Mouse (Mus musculus) forebrain, embryonic 13.5 days (tissue): ENCODE results near the gene Bdkrb2. TPM values are rescaled to one million over a fixed set of nuclear protein-coding genes. Genes with fewer than 3 reads are reported as not detected.

Source experiments
- ATAC-seq: fragments of 200-750 bp; cut with Nextera tagmentation; 2 replicates; pipeline ENCODE4 v1.8.0; 2017
- H3K27ac ChIP-seq: fragments of 300-500 bp; sonication (generic); 2 replicates; pipeline ENCODE4 v1.5.1; 2015; ENCODE audit warnings: inconsistent platforms, mild to moderate bottlenecking, moderate library complexity
- H3K27me3 ChIP-seq: fragments of 300-500 bp; sonication (generic); 2 replicates; pipeline ENCODE4 v1.6.1; 2015; ENCODE audit warnings: mild to moderate bottlenecking, inconsistent platforms
- H3K36me3 ChIP-seq: fragments of 300-500 bp; sonication (generic); 2 replicates; pipeline ENCODE4 v1.6.1; 2015; ENCODE audit warnings: mild to moderate bottlenecking, inconsistent platforms; ENCODE audit not compliant: poor library complexity, severe bottlenecking
- H3K4me1 ChIP-seq: fragments of 300-500 bp; sonication (generic); 2 replicates; pipeline ENCODE4 v1.6.1; 2015; ENCODE audit warnings: inconsistent platforms
- H3K4me2 ChIP-seq: fragments of 300-500 bp; sonication (generic); 2 replicates; pipeline ENCODE4 v1.6.1; 2015; ENCODE audit warnings: inconsistent platforms, mild to moderate bottlenecking, moderate library complexity
- H3K4me3 ChIP-seq: fragments of 300-500 bp; sonication (generic); 2 replicates; pipeline ENCODE4 v1.5.1; 2015; ENCODE audit warnings: mild to moderate bottlenecking, inconsistent platforms
- H3K9ac ChIP-seq: fragments of 300-500 bp; sonication (generic); 2 replicates; pipeline ENCODE4 v1.6.1; 2015; ENCODE audit warnings: mild to moderate bottlenecking, inconsistent platforms
- H3K9me3 ChIP-seq: fragments of 300-500 bp; sonication (generic); replicated peaks from 2 replicates; pipeline ENCODE4 v1.6.1; 2016; ENCODE audit warnings: inconsistent platforms
- WGBS: fragments of 180-500 bp; shearing (Covaris S2); methylation state at CpG from one replicate; pipeline ENCODE4 v1.1.7; 2015; 5-methylcytosine and 5-hydroxymethylcytosine counted together
- polyA plus RNA-seq: library from polyadenylated mRNA; unstranded; fragments of >200 nt; fragmentation: Nextera tagmentation; extraction: Ambion mirVana; gene quantifications from 2 replicates; pipeline ENCODE4 v1.2.1, GENCODE M21; 2015

The Bdkrb2 gene
- polyA plus RNA-seq, 1 experiment from 2014 or later, result 0.21 TPM

- H3K9ac ChIP-seq, result no peak overlapping the region
- no peaks in the 10 kb centered on the region for H3K36me3 ChIP-seq
- no peak for ATAC-seq
- WGBS, result 61% methylated on average over 5 of the region's 5 CpGs
- H3K4me3 ChIP-seq, result no peak overlapping the region
- no peaks in the 10 kb centered on the region for H3K27me3 ChIP-seq
- no peaks in the 10 kb centered on the region for H3K9me3 ChIP-seq
- peaks cover 7% of the 10 kb centered on the region for H3K4me1 ChIP-seq
- H3K27ac ChIP-seq, result no peak overlapping the region
- no peak overlapping the region for H3K4me2 ChIP-seq
Observed at GRCm38 (mm10) chr12:105599098-105599497, 36.1 kb downstream of the Bdkrb2 start.

GRCm38 (mm10) chr12:105601586-105601985 lies 38.6 kb downstream of the Bdkrb2 start:
- Histone ChIP-seq H3K4me1 (peaks cover 7% of the 10 kb centered on the region), H3K4me2 (no peak overlapping the region), H3K9me3 (no peaks in the 10 kb centered on the region), H3K4me3 (no peak overlapping the region), H3K9ac (no peak overlapping the region), H3K27ac (no peak overlapping the region; the same call in 1 of the 2 replicates), H3K36me3 (no peaks in the 10 kb centered on the region), H3K27me3 (no peaks in the 10 kb centered on the region)
- 40% methylated on average over 6 of the region's 6 CpGs for WGBS
- no peak for ATAC-seq

DNA sequence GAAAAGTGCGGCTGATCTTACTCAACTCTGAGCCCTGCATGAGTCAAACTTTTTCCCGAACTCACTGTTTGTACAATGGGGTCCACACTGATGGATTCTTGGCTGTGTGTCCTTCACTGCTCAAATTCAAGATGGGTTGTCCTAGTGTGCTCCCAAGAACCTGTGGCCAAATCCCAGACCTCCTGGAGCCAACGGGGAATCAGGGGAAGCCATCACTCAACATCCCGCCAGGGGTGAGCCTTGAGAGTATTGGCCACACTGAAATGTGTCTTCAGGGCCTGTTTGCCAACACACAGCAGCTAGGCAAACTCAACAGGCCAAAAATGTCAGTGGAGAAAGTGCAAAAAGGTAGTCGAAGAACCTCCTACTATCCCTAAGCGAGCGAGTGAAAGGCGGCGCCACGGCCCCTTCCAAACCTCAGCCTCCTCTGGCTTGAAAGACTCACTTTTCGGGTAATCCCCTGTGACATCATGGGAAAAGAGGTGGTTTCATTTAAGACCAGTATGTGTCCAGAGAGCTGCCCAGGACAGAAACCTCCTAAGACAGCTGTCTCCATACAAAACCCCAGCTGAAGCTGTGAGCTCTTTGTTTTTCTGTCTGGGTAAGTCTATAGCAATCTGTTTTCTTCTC lies 39.7 kb downstream of the Bdkrb2 start, which contains the start of gene Bdkrb1:
TSS of gene Bdkrb1 (plus strand) at position 505 of the 630 bp plus-strand sequence.
- Histone ChIP-seq H3K27me3 (no peaks in the 10 kb centered on the region), H3K36me3 (no peaks in the 10 kb centered on the region)
- WGBS, result 79% methylated on average over 11 of the region's 11 CpGs

GRCm38 (mm10) chr12:105603904-105604303 lies 40.9 kb downstream of the Bdkrb2 start:
- ATAC-seq, result no peak
- no peak overlapping the region for H3K27ac ChIP-seq
- no peaks in the 10 kb centered on the region for H3K9me3 ChIP-seq
- H3K36me3 ChIP-seq, result no peaks in the 10 kb centered on the region
- no peak overlapping the region for H3K4me2 ChIP-seq
- 95% methylated on average over 11 of the region's 11 CpGs for WGBS
- H3K4me3 ChIP-seq, result no peak overlapping the region
- H3K27me3 ChIP-seq, result no peaks in the 10 kb centered on the region
- no peak overlapping the region for H3K9ac ChIP-seq
- peaks cover 7% of the 10 kb centered on the region for H3K4me1 ChIP-seq

More for the DNA sequence above, 39.7 kb downstream of the Bdkrb2 start, which contains the start of gene Bdkrb1:
- ATAC-seq, result no peak
- Histone ChIP-seq H3K4me3 (no peak within 1 kb of the TSS), H3K9ac (no peak within 1 kb of the TSS), H3K27ac (no peak within 1 kb of the TSS; the same call in 1 of the 2 replicates), H3K4me2 (no peak within 1 kb of the TSS), H3K4me1 (peaks cover 7% of the 10 kb centered on the region), H3K9me3 (no peaks in the 10 kb centered on the region)

DNA sequence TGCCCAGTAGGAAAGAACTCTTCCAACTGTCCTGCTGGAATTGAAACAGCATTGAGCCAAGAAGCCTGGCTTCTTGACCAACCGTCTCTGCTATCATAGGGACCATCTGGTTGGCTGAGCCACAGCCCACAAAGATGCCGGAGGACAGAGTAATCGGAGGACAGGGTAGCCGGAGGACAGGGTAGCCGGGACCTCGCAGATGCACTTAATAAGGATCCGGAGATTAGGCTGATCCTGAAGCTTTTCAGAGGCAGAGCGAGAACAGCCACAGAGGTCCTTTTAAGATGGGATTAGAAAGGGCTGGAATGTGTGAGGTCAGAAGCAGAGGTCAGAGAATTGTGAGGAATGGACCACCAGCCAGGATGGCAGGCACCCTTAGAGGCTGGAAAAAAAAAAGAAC lies 42.2 kb downstream of the Bdkrb2 start:
- peaks cover 7% of the 10 kb centered on the region for H3K4me1 ChIP-seq
- H3K27ac ChIP-seq, result no peak overlapping the region
- no peaks in the 10 kb centered on the region for H3K9me3 ChIP-seq
- H3K9ac ChIP-seq, result no peak overlapping the region
- no peaks in the 10 kb centered on the region for H3K36me3 ChIP-seq
- WGBS, result 6% methylated on average over 8 of the region's 8 CpGs
- H3K4me3 ChIP-seq, result no peak overlapping the region
- H3K4me2 ChIP-seq, result no peak overlapping the region
- H3K27me3 ChIP-seq, result no peaks in the 10 kb centered on the region
- no peak for ATAC-seq

- no peaks in the 10 kb centered on the region for H3K27me3 ChIP-seq
- WGBS, result 83% methylated on average over 4 of the region's 4 CpGs
- H3K4me2 ChIP-seq, result no peak overlapping the region
- no peaks in the 10 kb centered on the region for H3K36me3 ChIP-seq
- no peak overlapping the region for H3K9ac ChIP-seq
- H3K27ac ChIP-seq, result no peak overlapping the region
- no peaks in the 10 kb centered on the region for H3K9me3 ChIP-seq
- no peak for ATAC-seq
- H3K4me1 ChIP-seq, result no peaks in the 10 kb centered on the region
- no peak overlapping the region for H3K4me3 ChIP-seq
Observed at GRCm38 (mm10) chr12:105606881-105607280, 43.9 kb downstream of the Bdkrb2 start.

GRCm38 (mm10) chr12:105611045-105611444 lies 48.0 kb downstream of the Bdkrb2 start:
- no peaks in the 10 kb centered on the region for H3K27me3 ChIP-seq
- 93% methylated on average over 2 of the region's 2 CpGs for WGBS
- H3K9ac ChIP-seq, result no peak overlapping the region
- no peaks in the 10 kb centered on the region for H3K9me3 ChIP-seq
- H3K4me1 ChIP-seq, result no peaks in the 10 kb centered on the region
- H3K36me3 ChIP-seq, result peaks cover 12% of the 10 kb centered on the region
- ATAC-seq, result no peak
- no peak overlapping the region for H3K4me2 ChIP-seq
- no peak overlapping the region for H3K4me3 ChIP-seq
- no peak overlapping the region for H3K27ac ChIP-seq

DNA sequence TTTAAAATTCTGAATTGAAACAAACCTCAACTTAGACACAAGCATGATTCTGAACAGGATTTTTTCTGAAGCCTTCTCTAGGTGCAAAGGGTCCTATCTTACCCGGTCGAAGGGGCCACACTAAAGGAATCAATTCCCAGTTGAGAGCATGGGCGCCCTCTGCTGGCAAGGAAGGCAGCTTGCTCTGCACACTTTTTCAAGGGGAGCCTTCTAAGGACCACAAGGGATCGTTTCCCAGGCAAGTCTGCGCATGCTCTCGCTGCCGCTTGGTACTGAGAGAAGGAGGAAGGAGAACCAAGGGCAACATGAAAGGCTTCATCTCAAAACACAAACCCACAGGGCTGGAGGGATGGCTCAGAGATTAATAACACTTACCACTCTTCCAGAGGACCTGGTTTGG lies 48.7 kb downstream of the Bdkrb2 start:
- Histone ChIP-seq H3K9me3 (no peaks in the 10 kb centered on the region), H3K9ac (no peak overlapping the region), H3K27ac (no peak overlapping the region), H3K4me2 (no peak overlapping the region), H3K27me3 (no peaks in the 10 kb centered on the region), H3K4me3 (no peak overlapping the region), H3K4me1 (no peaks in the 10 kb centered on the region), H3K36me3 (peaks cover 19% of the 10 kb centered on the region)
- ATAC-seq, result 0 out of 2 replicates have a peak, but pooled peaks have one; percentile 48
- WGBS, result 18% methylated on average over 7 of the region's 7 CpGs

DNA sequence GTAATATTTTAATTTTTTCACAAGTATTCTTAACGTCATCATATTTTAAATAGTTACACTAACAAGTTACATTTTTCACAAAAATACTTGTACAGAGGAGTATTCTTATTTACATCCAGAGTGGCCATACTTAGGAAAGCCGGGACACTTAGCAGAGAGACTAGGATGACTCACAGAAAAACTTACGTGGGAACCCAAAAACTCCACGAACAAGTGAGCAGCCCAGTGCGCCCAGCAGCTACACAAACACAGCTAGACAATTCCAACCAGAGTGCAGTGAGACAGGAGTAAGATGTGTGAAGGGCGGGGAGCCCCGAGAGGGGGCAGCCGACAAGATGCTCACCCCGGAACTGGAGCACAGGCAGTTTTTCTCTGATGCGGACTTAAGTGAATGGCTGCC lies 50.5 kb downstream of the Bdkrb2 start:
- Histone ChIP-seq H3K4me2 (no peak overlapping the region), H3K27me3 (no peaks in the 10 kb centered on the region), H3K4me1 (no peaks in the 10 kb centered on the region), H3K36me3 (peaks cover 37% of the 10 kb centered on the region), H3K9me3 (no peaks in the 10 kb centered on the region), H3K9ac (no peak overlapping the region), H3K4me3 (no peak overlapping the region), H3K27ac (no peak overlapping the region)
- WGBS, result 86% methylated on average over 10 of the region's 10 CpGs
- no peak for ATAC-seq

- no peaks in the 10 kb centered on the region for H3K9me3 ChIP-seq
- no peak overlapping the region for H3K4me2 ChIP-seq
- no peak overlapping the region for H3K9ac ChIP-seq
- peaks cover 79% of the 10 kb centered on the region for H3K36me3 ChIP-seq
- H3K4me1 ChIP-seq, result no peaks in the 10 kb centered on the region
- no peak for ATAC-seq
- H3K4me3 ChIP-seq, result no peak overlapping the region
- H3K27ac ChIP-seq, result no peak overlapping the region
- H3K27me3 ChIP-seq, result no peaks in the 10 kb centered on the region
- 96% methylated on average over 7 of the region's 7 CpGs for WGBS
Observed at GRCm38 (mm10) chr12:105622048-105622447, 59.0 kb downstream of the Bdkrb2 start.

GRCm38 (mm10) chr12:105622981-105623539 lies 60.0 kb downstream of the Bdkrb2 start:
- Histone ChIP-seq H3K36me3 (peaks cover 78% of the 10 kb centered on the region), H3K9me3 (no peaks in the 10 kb centered on the region), H3K9ac (no peak overlapping the region), H3K27ac (no peak overlapping the region), H3K4me2 (no peak overlapping the region), H3K4me3 (no peak overlapping the region), H3K27me3 (no peaks in the 10 kb centered on the region), H3K4me1 (no peaks in the 10 kb centered on the region)
- no peak for ATAC-seq
- 56% methylated on average over 12 of the region's 12 CpGs for WGBS

- WGBS, result 84% methylated on average over 7 of the region's 7 CpGs
- peaks cover 63% of the 10 kb centered on the region for H3K36me3 ChIP-seq
- no peaks in the 10 kb centered on the region for H3K9me3 ChIP-seq
- no peak overlapping the region for H3K27ac ChIP-seq
- H3K4me3 ChIP-seq, result no peak overlapping the region
- H3K9ac ChIP-seq, result no peak overlapping the region
- no peak for ATAC-seq
- H3K4me2 ChIP-seq, result no peak overlapping the region
- no peaks in the 10 kb centered on the region for H3K27me3 ChIP-seq
- H3K4me1 ChIP-seq, result no peaks in the 10 kb centered on the region
Observed at GRCm38 (mm10) chr12:105625798-105626197, 62.8 kb downstream of the Bdkrb2 start.
